Mouse (Mus musculus) adrenal gland, adult (tissue): ENCODE results near the gene Slc4a4.

Experiments used
- DNase-seq, 2 experiments: peaks; one replicate each; pipeline ENCODE4 v3.0.0; 2022 to 2023; ENCODE audit warnings: low spot score in 1 of 2; ENCODE audit not compliant: inconsistent age in 2 of 2

The Slc4a4 gene

DNA sequence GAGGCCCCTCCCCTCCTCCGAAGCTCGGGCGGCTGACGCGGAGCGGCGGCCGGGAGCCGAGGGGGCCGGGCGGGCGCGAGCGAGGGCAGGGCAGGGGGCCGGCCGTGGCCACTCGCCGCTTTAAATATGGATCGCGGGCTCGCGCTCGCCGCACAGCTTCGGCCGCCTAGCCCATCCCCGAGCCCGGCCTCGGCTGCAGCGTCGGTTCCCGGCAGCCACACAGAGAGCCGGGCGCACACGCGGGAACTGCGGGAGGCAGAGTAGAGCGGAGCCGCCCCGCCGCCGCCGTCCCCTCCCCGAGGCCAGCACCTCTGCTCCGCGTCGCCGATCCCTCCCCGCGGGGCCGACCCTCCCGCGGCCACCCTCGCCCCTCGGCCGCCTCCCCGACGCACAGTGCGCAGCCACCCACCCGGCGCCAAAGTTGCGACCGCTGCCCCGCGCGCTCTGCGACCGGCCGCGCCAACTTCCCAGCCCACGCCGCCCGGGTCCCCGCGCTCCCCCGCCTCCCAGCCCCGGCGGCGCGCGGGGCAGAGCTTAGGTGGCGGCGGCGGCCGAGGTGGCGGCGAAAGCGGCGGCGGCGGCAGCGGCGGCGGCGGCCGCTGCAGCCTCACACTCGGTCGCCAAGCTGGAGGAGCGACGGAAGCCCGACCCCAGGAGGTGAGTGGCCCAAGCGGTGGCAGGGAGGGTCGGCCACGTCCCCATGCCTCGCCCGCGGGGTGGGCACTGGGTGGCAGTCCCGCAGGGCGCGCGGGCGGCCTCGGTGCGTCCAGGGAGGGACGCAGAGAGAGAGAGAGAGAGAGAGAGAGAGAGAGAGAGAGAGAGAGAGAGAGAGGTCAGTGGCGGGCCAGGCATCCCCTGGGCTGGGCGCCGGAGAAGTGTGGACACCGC is at the start of gene Slc4a4:
TSS of gene Slc4a4 (plus strand) at position 151 of the 888 bp plus-strand sequence.
- DNase-seq = peak; percentile 23 to 74

DNA sequence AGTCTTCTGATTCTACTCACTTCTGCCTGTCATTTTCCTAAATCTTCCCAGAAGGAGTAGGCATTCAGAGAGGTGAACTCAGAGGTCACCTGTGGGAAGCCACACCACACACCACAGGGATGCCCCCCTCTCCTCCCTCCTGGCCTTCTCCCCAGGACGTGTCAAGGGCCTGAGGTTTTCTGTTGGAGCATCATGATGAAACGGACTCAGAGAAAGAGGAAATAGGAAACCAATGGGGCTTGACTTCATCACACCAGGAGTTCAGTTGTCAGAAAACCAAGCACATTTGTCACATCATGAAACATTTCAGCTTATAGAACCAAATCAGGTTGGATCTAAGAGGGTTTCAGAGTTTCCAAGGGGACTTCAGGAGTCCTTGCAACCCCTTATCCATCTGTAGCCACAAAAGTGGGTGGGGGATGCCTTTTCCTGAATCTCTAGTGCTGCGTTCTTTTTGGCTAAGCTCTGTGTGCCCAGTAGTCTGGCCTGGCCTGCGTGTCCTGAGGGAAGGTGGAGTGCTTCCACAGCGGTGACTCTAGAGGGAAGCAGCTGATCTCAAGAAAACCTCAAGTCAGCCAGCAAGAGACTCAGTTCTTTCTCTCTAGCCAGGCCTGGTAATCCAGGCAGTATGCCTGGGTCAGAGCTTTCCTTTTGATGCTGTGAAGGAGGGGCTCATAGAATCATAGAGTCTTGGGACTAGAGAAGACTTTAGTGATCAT is 46.4 kb upstream of the Slc4a4 start:
- DNase-seq = no peak

DNA sequence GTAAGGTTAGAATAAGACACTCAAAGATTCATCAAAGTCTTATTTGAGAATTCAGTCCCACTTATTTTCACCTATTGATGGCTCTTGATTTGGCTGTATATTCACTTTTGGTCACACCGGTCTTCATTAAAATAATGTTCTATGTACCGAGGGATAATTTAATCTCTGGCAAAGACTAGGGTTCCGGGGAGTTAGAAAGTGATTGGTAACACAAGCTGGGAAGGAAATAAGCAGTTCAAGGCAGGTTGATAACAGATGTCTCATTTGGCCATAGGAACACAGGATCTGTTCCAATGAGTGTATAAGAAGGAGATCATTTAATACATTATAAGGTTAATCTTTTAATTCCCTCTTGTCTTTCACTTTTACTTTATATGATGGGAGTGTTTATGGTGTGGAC is 29.3 kb upstream of the Slc4a4 start:
- DNase-seq = no peak

DNA sequence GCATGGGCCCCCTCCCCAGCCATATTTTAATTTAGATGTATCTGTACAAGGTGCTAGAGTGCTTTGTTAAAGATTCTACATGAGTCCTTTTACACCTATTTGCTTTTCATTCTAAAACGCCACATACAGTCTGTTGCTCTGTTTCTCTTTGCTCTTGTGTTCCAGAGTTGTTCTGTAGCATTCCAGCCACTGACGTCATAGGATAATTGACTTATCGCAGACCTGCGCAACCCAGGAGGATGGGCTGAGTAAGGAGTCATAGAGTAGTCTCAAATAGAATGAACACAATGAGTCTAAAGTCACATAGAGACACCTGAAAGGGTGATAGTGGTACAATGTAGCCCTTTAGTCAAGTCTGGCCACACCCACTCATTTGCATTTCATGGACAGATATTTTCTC is 28.8 kb upstream of the Slc4a4 start:
- no peak for DNase-seq

DNA sequence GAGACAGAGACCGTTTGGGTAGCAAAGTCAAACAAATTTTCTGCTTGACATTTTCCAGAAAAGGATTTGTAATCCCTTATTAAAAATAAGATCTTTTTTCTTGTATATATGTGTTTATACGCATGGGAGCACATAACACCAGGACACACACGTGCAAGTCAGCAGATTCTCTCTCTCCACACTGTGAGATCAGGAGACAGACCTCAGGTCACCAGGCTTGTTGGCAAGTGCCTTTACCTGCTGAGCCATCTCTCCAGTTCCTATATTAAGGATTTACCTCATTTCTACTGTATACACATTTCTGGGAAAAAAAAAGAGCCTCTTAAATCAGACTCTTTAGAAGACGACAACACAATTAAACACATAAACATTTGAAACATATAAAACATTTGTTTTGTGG is 28.4 kb upstream of the Slc4a4 start:
- no peak for DNase-seq

DNA sequence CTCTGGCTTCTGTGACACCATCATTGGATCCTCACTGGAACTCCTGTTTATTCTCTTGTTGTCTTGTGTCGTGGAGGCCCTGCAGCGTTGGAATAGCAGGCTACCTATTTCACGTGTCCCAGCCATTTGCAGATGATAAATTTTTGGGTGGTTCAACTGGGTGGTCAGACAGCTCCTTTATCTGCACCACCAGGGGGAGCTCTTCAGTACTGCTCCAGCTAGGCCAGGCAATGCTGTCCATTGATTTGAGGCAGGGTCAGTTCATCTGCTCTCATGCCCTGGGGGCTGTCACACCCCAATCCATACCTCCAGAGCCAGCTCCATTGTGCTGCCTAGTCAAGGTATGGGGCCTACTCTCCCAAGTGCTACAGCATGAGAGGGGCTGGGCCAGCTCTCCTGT is 24.5 kb upstream of the Slc4a4 start:
- DNase-seq = peak; percentile 14 to 59

DNA sequence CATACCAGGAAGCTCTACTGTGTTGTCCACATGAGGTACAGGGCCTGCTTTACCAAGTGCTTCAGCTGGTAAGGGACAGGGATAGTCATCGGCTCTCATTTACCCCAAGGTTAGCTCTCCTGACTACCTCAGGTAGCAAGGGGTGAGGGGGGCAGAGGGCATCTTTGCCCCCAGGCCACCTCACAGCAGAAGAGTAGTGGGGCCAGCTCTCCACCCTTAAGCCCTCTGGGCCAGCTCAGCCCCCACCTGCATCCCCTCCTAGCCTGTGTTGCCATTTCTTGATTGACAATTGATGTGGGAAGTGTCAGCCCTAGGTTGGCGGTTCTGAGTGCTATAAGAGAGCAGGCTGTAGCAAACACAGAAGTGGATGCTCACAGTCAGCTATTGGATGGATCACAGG is 23.8 kb upstream of the Slc4a4 start:
- DNase-seq = no peak

DNA sequence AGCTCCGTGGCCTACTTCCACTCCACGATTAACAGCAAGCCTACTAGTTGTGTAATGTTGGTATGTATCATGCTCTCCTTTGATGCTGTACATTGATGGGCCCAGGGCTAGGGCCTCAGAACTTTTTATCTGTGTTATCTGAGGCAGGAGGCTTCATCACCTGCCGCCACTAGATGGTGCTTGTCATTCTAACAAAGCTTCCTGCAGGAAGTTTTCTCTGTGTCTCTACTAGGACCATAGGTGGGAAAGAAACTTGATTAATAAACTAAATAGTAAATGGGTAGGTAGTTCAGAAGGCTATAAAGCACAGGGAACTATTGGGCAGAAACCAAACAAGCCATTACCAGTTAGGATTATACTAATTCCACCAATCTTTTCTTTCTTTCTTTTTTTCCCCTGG is 2.5 kb upstream of the Slc4a4 start:
- peak; percentile 21 to 72 for DNase-seq

DNA sequence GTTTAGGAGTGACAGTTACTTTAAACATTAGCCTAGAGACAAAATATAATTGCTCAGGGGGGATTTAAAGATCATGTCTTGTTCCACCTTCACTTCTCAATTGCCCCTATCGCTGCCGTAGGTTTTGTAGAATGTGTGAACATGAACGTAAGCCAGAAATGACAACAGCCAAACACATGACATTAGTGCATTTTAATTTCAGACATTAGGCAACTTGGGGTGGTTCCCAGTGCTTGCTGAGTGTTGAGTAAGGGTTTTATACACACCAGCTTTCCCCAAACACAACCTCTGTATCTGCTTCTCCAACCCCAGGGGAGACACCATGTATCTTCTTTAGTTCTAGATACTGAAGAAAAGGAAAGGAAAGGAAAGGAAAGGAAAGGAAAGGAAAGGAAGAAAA is 1.1 kb upstream of the Slc4a4 start:
- DNase-seq = peak in 1 of 2 experiments; percentile 50

DNA sequence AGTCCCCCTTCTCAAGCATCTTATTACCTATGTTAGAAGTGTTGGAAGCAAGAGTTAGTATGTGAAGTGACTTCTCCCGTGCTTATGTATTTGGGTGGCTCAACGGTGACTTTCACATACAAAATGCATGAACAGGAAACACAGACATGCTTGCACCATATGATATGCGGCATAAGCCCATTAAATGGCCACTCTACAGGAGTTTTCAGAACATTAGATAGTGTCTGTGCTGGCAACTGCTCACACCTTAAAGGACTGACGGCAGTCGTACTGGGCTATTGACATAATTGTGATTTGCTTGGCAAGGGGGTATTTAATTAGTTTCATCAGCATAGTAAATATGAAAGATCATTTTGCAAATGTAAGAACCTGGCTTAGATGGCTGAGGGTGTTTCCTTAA is 674 bp upstream of the Slc4a4 start:
- DNase-seq = peak in 1 of 2 experiments; percentile 32

DNA sequence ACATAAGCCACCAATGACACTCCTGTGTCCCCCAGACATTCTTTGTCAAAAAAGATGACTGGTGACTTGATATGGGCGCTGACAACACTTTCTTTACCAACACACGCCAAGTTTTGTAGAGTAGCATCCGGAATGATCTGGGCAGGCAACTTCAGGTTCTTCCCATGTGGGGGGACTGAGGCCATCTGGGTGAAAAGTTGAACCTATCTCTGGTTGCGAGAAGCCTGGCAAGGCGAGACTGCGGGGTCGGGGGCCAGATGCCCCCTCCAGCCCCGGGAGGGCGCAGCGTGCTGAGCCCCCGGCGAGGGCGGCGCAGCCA is 310 bp upstream of the Slc4a4 start:
- DNase-seq = no peak

DNA sequence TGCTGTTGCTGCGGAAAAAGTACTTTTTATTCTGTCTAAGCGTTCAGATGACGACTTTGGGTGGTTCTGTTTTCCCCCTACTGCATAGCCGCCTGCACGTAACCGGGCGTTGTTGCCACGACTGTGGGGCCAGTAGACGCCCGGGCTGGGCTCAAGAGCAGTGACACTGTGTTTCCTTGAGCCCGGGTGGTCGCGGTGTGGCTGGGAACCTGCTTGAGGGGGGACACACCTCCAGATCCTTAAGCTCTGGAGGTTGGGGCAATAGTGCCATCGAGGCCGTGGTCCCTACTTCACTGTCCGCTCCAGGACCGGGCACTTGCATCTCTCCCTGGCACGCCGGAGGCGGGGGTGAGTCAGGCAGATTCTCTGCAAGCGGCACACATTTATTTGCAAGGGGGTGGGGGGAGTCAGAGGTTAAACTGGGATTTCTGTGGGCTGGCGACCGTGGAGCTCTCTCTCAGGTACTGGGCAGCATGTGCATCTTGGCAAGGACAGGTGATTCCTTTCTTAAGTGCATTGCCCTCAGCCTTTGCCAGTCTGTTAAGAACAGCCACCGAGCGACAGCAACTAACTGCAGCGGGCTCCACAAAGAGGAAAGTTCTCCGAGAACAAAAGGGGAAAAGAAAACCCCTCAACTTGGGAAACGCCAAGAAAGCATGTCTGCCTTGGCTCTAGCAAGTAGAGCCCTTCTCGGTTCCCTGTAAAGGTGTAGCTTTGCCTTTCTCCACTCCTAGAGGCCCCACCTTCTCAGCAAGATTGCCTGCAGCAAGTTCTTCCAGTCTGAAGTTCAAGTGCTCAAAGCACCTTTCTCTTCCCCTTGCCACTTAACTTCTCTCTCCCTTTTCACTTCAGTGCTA is 1.2 kb downstream of the Slc4a4 start:
- peak; percentile 13 to 67 for DNase-seq

DNA sequence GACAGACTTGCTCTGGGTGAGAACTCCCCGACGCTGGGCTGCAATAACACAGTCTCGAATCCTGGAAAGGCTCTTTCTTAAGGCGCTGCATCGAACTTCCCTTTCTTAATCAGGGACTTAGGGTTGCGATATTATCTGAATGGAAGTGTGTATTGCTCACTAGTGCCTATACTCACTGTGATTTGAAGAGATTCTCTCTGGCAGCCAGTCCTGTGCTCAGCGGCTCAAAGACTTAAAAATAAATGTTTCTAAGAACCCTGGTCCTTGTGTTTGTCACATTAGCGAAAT is 1.7 kb downstream of the Slc4a4 start:
- DNase-seq = no peak

DNA sequence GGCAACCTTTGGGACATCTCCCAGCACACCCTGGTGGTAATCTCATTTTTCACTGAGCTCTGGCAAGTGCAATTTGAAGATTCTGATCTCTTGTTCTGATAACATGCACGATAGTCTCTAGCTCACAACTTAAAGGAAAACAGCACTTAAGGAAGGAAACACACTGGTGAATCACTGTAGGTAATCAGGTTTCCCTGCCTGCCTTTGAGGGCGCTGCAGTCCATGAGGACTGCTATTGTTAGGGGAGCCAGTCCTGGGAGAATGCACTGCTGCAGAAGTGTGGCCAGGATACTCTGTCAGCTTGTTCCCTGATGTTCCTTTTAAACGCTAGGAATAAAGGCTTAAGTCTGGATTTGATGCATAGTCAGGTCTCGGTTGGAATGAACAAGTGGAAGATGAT is 2.7 kb downstream of the Slc4a4 start:
- DNase-seq = no peak

DNA sequence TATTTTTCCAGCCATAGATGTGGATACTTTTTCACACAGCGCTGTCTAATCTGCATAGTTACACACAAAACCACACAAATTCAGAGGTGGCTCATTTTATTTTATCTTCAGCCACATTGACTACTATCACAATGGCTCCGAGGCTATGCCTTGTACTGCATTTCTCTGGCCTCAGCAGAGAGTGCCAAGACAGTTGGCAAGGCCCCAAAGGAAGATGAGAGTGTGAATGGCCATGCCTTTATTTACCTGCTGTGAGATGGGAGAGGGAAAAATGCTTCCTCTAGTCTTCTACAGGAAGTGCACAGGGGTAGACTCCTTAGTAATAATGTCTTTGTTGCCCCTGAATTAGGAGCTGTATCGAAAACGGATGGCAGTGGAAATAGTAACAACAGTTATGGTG is 3.5 kb downstream of the Slc4a4 start:
- DNase-seq = no peak

DNA sequence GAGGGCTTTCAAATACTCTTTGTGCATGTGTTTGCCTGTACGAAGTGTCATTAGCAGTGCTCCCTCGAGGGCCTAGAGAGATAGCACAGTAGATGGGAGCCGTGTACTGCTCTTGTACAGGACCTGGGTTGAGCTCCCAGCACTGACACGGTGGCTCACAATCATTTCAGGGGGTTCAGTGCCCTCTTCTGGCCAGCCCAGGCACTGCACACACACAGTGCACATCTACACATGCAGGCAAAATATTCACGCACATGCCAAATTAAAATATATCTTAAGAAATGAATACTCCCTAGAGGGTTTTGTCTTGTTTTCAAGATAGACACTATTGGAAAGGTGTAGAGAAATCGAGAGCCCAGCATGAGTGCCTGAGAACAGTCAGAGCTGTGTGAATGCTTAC is 10.0 kb downstream of the Slc4a4 start:
- no peak for DNase-seq

DNA sequence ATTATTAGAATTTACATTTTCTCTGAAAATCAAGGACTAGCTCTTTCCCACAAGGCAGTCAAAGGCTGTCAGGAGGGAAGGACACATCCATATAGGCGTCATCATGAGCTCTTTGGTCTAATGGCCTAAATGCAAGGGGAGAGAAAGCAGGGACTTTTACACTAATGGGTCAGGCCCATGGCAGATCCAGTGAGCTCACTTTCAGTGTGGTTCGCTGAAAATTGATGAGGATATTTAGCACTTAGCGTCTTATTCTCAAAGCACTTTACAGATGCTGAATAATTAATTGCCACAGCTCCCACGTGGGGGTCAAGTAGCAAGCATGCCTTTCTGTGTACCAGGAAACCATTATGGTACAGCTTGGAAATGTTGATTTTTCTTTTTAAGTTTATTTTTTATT is 16.5 kb downstream of the Slc4a4 start:
- no peak for DNase-seq

DNA sequence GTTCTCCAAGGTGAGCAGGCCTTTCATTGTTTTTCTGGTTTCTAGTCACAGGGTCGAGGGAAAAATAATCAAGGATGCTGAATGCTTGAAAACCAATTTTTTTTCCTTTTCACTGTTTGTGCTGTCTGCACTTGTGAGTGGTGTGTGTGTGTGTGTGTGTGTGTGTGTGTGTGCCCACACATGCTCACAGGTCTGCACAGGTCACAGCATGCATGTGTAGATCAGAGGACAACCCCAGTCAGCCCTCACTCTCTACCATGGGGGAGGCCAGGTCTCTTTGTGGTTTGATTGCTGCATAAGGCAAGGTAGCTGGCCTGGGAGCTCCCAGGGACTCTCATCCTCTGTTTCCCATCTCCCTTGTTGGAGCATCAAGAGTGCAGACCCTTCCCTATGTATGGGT is 16.9 kb downstream of the Slc4a4 start:
- DNase-seq = no peak

DNA sequence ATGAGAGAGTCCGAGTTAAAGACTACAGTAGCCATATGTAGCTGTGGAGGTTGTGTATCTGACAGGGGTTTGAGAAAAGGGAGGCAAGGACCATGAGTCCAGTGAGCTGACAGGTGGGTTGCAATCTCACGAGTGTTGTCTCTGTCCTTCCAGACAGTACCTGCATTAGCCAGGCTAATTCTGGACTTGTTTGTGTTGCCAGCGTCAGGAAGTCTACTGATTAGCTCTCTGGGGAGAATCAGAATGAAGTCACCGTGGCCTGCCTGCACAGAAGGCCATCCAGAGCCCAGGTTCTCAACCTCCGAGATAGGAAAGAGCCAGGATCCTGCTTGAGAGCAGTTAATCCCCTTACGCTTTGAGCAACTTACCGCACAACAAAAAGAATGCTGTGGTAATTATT is 18.2 kb downstream of the Slc4a4 start:
- no peak for DNase-seq

DNA sequence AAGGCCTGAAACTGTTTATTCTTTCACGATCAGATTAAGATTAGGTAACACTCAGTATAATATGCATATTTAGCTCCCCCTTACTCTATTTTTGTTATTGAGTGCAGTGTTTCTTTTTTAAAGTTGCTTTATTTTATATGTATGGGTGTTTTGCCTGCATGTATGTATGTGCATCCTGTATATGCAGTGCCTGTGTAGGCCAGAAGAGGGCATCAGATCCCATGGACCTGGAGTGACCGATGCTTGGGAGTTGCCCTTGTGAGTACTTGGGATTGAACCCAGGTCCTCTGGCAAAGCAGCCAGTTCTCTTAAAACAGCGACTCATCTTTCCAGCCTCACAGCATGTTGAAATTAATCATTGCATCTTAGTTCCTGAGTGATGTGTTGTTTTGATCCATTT is 21.0 kb downstream of the Slc4a4 start:
- DNase-seq = no peak

DNA sequence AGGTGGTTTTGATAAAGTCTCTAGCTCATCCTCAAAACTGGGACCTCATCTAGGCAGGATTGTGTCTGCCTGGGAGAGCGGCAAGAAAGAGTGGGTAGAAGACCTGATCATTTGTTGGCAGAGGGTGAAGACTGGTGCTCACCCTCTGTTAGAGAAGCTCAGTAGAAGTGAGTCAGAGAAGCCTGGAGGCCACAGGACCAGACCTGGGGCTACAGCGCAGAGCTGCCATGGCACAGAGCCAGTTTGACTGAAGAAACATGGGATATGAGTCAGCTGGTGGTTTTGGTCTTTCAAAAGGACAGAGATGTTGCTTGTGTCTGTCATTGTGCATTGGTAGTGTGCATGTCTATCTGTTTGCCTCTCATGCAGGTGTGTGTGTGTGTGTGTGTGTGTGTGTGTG is 26.0 kb downstream of the Slc4a4 start:
- peak; percentile 79 to 92 for DNase-seq

DNA sequence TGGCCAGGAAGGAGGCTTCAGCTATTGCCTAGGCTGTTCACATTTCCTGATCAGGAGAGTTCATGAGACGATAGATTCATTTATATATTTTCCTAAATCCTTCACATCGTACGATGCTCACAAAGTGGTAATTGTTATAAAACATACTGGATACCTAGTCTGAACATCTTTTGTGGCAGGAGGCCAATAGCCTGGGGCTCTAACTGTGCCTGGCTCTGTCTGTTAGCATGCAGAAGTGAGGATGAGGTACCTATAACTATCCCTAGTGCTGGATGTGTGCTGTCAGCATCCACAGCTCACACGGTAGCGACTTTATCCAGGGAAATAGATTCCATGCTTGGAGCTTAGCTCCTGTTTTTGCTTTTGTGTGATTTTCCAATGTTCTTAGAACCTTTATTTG is 28.5 kb downstream of the Slc4a4 start:
- no peak for DNase-seq
